Mouse (Mus musculus): ENCODE results near the gene Gm29427. TPM values are rescaled to one million over a fixed set of nuclear protein-coding genes. Genes with fewer than 3 reads are reported as not detected.
"Not testable (repeated sequence)": the region's sequence is repeated elsewhere in the genome, so short reads cannot be mapped to it uniquely, and the experiment has no call there.

Gm29427 gene
- polyA plus RNA-seq, 1 experiment from 2014 or later: not detected

- Histone ChIP-seq H3K36me3 (peaks cover 69% of the 10 kb centered on the region), H3K9ac (no peak overlapping the region)
Measured at GRCm38 (mm10) chr1:130699937-130700633, 15.5 kb downstream of the Gm29427 start.

GRCm38 (mm10) chr1:130698601-130699000, 17.0 kb downstream of the Gm29427 start:
- no peak for ATAC-seq (replicated peaks; ENCODE audit: low FRiP score)
- WGBS: 89% methylated on average over 5 of the region's 5 CpGs
- Histone ChIP-seq H3K9ac (no peak overlapping the region), H3K27me3 (no peaks in the 10 kb centered on the region), H3K36me3 (peaks cover 58% of the 10 kb centered on the region), H3K9me3 (replicated peaks) (no peaks in the 10 kb centered on the region), H3K4me1 (no peaks in the 10 kb centered on the region), H3K4me2 (no peak overlapping the region), H3K27ac (no peak overlapping the region), H3K4me3 (replicated peaks) (no peak overlapping the region)

More at GRCm38 (mm10) chr1:130699937-130700633, 15.5 kb downstream of the Gm29427 start:
- Histone ChIP-seq H3K27me3 (no peaks in the 10 kb centered on the region), H3K4me3 (replicated peaks) (no peak overlapping the region), H3K27ac (no peak overlapping the region), H3K9me3 (replicated peaks) (no peaks in the 10 kb centered on the region), H3K4me1 (no peaks in the 10 kb centered on the region), H3K4me2 (no peak overlapping the region)
- 95% methylated on average over 10 of the region's 10 CpGs for WGBS
- ATAC-seq (replicated peaks; ENCODE audit: low FRiP score): no peak

- Histone ChIP-seq H3K4me2 (no peak overlapping the region), H3K9ac (no peak overlapping the region), H3K4me1 (no peaks in the 10 kb centered on the region), H3K27ac (no peak overlapping the region), H3K4me3 (replicated peaks) (no peak overlapping the region), H3K27me3 (no peaks in the 10 kb centered on the region), H3K9me3 (replicated peaks) (no peaks in the 10 kb centered on the region), H3K36me3 (no peaks in the 10 kb centered on the region)
- 71% methylated on average over 1 of the region's 1 CpGs for WGBS
- no peak for ATAC-seq (replicated peaks; ENCODE audit: low FRiP score)
Measured at GRCm38 (mm10) chr1:130683905-130684304, 31.7 kb downstream of the Gm29427 start.

GRCm38 (mm10) chr1:130681656-130682413, 33.8 kb downstream of the Gm29427 start:
- no peak overlapping the region for H3K9ac ChIP-seq
- WGBS: 70% methylated on average over 6 of the region's 6 CpGs
- H3K27me3 ChIP-seq: no peaks in the 10 kb centered on the region
- no peaks in the 10 kb centered on the region for H3K4me1 ChIP-seq
- H3K4me2 ChIP-seq: no peak overlapping the region
- H3K4me3 ChIP-seq (replicated peaks): no peak overlapping the region
- no peaks in the 10 kb centered on the region for H3K36me3 ChIP-seq
- ATAC-seq (replicated peaks; ENCODE audit: low FRiP score): no peak
- H3K9me3 ChIP-seq (replicated peaks): no peaks in the 10 kb centered on the region
- H3K27ac ChIP-seq: no peak overlapping the region

GRCm38 (mm10) chr1:130681075-130681474, 34.5 kb downstream of the Gm29427 start:
- H3K4me1 ChIP-seq: no peaks in the 10 kb centered on the region
- no peak overlapping the region for H3K4me2 ChIP-seq
- H3K9ac ChIP-seq: no peak overlapping the region
- WGBS: 45% methylated on average over 2 of the region's 2 CpGs
- no peaks in the 10 kb centered on the region for H3K9me3 ChIP-seq (replicated peaks)
- H3K36me3 ChIP-seq: no peaks in the 10 kb centered on the region
- no peak overlapping the region for H3K4me3 ChIP-seq (replicated peaks)
- ATAC-seq (replicated peaks; ENCODE audit: low FRiP score): no peak
- H3K27ac ChIP-seq: no peak overlapping the region
- H3K27me3 ChIP-seq: no peaks in the 10 kb centered on the region

GRCm38 (mm10) chr1:130678551-130678950, 37.0 kb downstream of the Gm29427 start:
- 93% methylated on average over 2 of the region's 2 CpGs for WGBS

GRCm38 (mm10) chr1:130663576-130663975, 52.0 kb downstream of the Gm29427 start:
- not testable (repeated sequence) for ATAC-seq (replicated peaks; ENCODE audit: low FRiP score); H3K9me3 ChIP-seq (replicated peaks); H3K4me1 ChIP-seq; H3K4me3 ChIP-seq (replicated peaks); H3K4me2 ChIP-seq; H3K27ac ChIP-seq; H3K27me3 ChIP-seq; H3K36me3 ChIP-seq; H3K9ac ChIP-seq
- WGBS: 87% methylated on average over 5 of the region's 5 CpGs

More at GRCm38 (mm10) chr1:130678551-130678950, 37.0 kb downstream of the Gm29427 start:
- ATAC-seq (replicated peaks; ENCODE audit: low FRiP score): no peak
- Histone ChIP-seq H3K27me3 (no peaks in the 10 kb centered on the region), H3K27ac (no peak overlapping the region), H3K9ac (no peak overlapping the region), H3K4me2 (no peak overlapping the region), H3K9me3 (replicated peaks) (no peaks in the 10 kb centered on the region), H3K36me3 (no peaks in the 10 kb centered on the region), H3K4me1 (no peaks in the 10 kb centered on the region), H3K4me3 (replicated peaks) (no peak overlapping the region)

GRCm38 (mm10) chr1:130661454-130661853, 54.1 kb downstream of the Gm29427 start, which contains the start of gene C4bp:
TSS of gene C4bp (minus strand) at chr1:130661632.
- Histone ChIP-seq H3K4me3 (replicated peaks) (no peak within 1 kb of the TSS), H3K27me3 (no peaks in the 10 kb centered on the region), H3K4me2 (no peak within 1 kb of the TSS), H3K4me1 (0 out of 2 replicates have a peak, but pooled peaks cover 4% of the 10 kb centered on the region), H3K9ac (no peak within 1 kb of the TSS), H3K27ac (peak within 1 kb of the TSS; percentile 32; the same call in 1 of the 2 replicates), H3K36me3 (no peaks in the 10 kb centered on the region), H3K9me3 (replicated peaks) (peaks cover 3% of the 10 kb centered on the region; the same call in 1 of the 2 replicates)
- 0 out of 2 replicates have a peak, but pooled peaks have one; percentile 56 for ATAC-seq (replicated peaks; ENCODE audit: low FRiP score)
- 45% methylated on average over 3 of the region's 3 CpGs for WGBS

GRCm38 (mm10) chr1:130659641-130660040, 56.0 kb downstream of the Gm29427 start:
- H3K27me3 ChIP-seq: not testable (repeated sequence)

GRCm38 (mm10) chr1:130644103-130644502, 71.5 kb downstream of the Gm29427 start:
- no peak overlapping the region for H3K4me2 ChIP-seq
- no peaks in the 10 kb centered on the region for H3K36me3 ChIP-seq
- no peak overlapping the region for H3K9ac ChIP-seq
- ATAC-seq (replicated peaks; ENCODE audit: low FRiP score): no peak
- WGBS: 81% methylated on average over 4 of the region's 4 CpGs
- no peak overlapping the region for H3K4me3 ChIP-seq (replicated peaks)
- H3K27ac ChIP-seq: no peak overlapping the region
- no peaks in the 10 kb centered on the region for H3K9me3 ChIP-seq (replicated peaks)
- H3K4me1 ChIP-seq: peaks cover 4% of the 10 kb centered on the region; the same call in 1 of the 2 replicates
- H3K27me3 ChIP-seq: no peaks in the 10 kb centered on the region

More at GRCm38 (mm10) chr1:130659641-130660040, 56.0 kb downstream of the Gm29427 start:
- H3K4me3 ChIP-seq (replicated peaks); H3K4me2 ChIP-seq; H3K27ac ChIP-seq; H3K36me3 ChIP-seq; H3K9me3 ChIP-seq (replicated peaks); H3K4me1 ChIP-seq; ATAC-seq (replicated peaks; ENCODE audit: low FRiP score); H3K9ac ChIP-seq: not testable (repeated sequence)
- WGBS: 23% methylated on average over 5 of the region's 5 CpGs

- ATAC-seq (replicated peaks; ENCODE audit: low FRiP score): no peak
- Histone ChIP-seq H3K27ac (no peak overlapping the region), H3K36me3 (no peaks in the 10 kb centered on the region), H3K4me2 (no peak overlapping the region), H3K4me3 (replicated peaks) (no peak overlapping the region), H3K9me3 (replicated peaks) (no peaks in the 10 kb centered on the region), H3K4me1 (peaks cover 4% of the 10 kb centered on the region; the same call in 1 of the 2 replicates), H3K9ac (no peak overlapping the region), H3K27me3 (no peaks in the 10 kb centered on the region)
Measured at GRCm38 (mm10) chr1:130640967-130641366, 74.6 kb downstream of the Gm29427 start.

- Histone ChIP-seq H3K9me3 (replicated peaks) (no peaks in the 10 kb centered on the region), H3K27me3 (no peaks in the 10 kb centered on the region), H3K4me3 (replicated peaks) (no peak overlapping the region)
Measured at GRCm38 (mm10) chr1:130633761-130634410, 81.7 kb downstream of the Gm29427 start.

More at GRCm38 (mm10) chr1:130633761-130634410, 81.7 kb downstream of the Gm29427 start:
- H3K4me1 ChIP-seq: no peaks in the 10 kb centered on the region
- H3K4me2 ChIP-seq: no peak overlapping the region; the same call in 1 of the 2 replicates
- peak; percentile 73 for ATAC-seq (replicated peaks; ENCODE audit: low FRiP score)
- no peak overlapping the region for H3K27ac ChIP-seq
- WGBS: 33% methylated on average over 16 of the region's 16 CpGs
- H3K9ac ChIP-seq: no peak overlapping the region
- no peaks in the 10 kb centered on the region for H3K36me3 ChIP-seq
